Comparison of ENCODE assay signal across 14 mouse cellular contexts in the genomic region with DNA sequence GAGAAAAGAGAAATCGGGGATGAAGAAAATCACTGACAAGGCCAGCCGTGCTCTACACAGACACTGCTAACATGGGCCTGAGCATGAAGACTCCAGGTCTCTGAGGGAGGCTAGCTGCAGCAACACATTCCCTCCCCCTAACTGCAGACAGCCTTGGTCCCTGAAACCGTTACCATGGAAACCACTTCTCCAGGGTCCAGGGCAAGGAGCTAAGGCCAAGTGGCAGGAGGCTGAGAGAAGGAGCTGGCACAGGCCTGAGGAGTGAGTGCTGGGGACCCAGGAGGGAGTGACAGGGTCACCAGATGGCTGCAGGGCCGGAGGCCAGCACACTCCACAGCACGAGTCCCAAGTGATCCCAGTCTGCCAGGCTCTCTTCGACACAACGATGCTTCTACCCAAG.
DNase-seq lines count a peak whose midpoint lies in the region; ATAC-seq and TF ChIP-seq lines count a peak whose summit lies in the region.
"Had no signal": no experiment of that assay in that cellular context is flagged by ENCODE, and none has a peak within 500 bp of the region (broad histone marks: within the 10 kb centered on the region; RNA-seq: fewer than 3 reads in every experiment).

No protein-coding gene starts in this region.

- DNase-seq in hindbrain, embryonic 10.5 days (ENCODE audit: low spot score): peak; percentile 17
- DNase-seq in hindbrain, embryonic 11.5 days (ENCODE audit: low spot score): no peak
- peak; percentile 94 for DNase-seq in cerebellum, postnatal 25 days
- peak; percentile 23 for DNase-seq in mesoderm, embryonic 11.5 days (ENCODE audit: low read depth, low spot score)
- no peak for DNase-seq in layer of hippocampus, adult 2 months (ENCODE audit: low spot score in 2 of 2)
- DNase-seq in frontal cortex, postnatal 25 days (ENCODE audit: low spot score in 2 of 2): no peak
- no peak for DNase-seq in adrenal gland, adult 2 months
- DNase-seq: adrenal gland, postnatal 36 days; kidney, adult 18-20 months; thymus, adult 18-20 months had no signal

- H3K27ac ChIP-seq in hindbrain, embryonic 10.5 days: no peak overlapping the region
- no peak overlapping the region for H3K27ac ChIP-seq in hindbrain, embryonic 11.5 days (ENCODE audit: low read depth, low read length)
- H3K27ac ChIP-seq in layer of hippocampus, adult 2 months: no peak overlapping the region
- H3K27ac ChIP-seq: embryonic facial prominence, embryonic 13.5 days; liver, embryonic 15.5 days had no signal

- WGBS in hindbrain, embryonic 10.5 days: 69% methylated on average over 7 of the region's 7 CpGs
- 69% methylated on average over 7 of the region's 7 CpGs for WGBS in hindbrain, embryonic 11.5 days

- no peak for TF ChIP-seq CTCF in layer of hippocampus, adult 2 months (conservative IDR thresholded peaks at IDR 0.05)

- peaks cover 8% of the 10 kb centered on the region; the same call in 1 of the 2 replicates for H3K9me3 ChIP-seq in hindbrain, embryonic 10.5 days
- no peaks in the 10 kb centered on the region for H3K9me3 ChIP-seq in hindbrain, embryonic 11.5 days (ENCODE audit: control insufficient read depth, low read length)
- H3K9me3 ChIP-seq: embryonic facial prominence, embryonic 13.5 days; liver, embryonic 15.5 days had no signal

- H3K4me3 ChIP-seq in hindbrain, embryonic 10.5 days: no peak overlapping the region
- H3K4me3 ChIP-seq in hindbrain, embryonic 11.5 days (ENCODE audit: low read depth, low read length): no peak overlapping the region
- no peak overlapping the region for H3K4me3 ChIP-seq in layer of hippocampus, adult 2 months
- H3K4me3 ChIP-seq: embryonic facial prominence, embryonic 13.5 days; liver, embryonic 15.5 days had no signal

- peaks cover 6% of the 10 kb centered on the region for H3K4me1 ChIP-seq in hindbrain, embryonic 10.5 days (replicated peaks)
- no peaks in the 10 kb centered on the region for H3K4me1 ChIP-seq in hindbrain, embryonic 11.5 days (replicated peaks; ENCODE audit: control insufficient read depth, insufficient read depth, low read length)
- H3K4me1 ChIP-seq: embryonic facial prominence, embryonic 13.5 days; liver, embryonic 15.5 days had no signal

- ATAC-seq in hindbrain, embryonic 11.5 days (ENCODE audit: low FRiP score): no peak
- ATAC-seq: CD4-positive, CD25-positive, alpha-beta regulatory T cell, adult 4 months; Patski had no signal

- H3K9ac ChIP-seq in hindbrain, embryonic 11.5 days (ENCODE audit: low read depth, low read length): no peak overlapping the region
- H3K9ac ChIP-seq: embryonic facial prominence, embryonic 13.5 days; liver, embryonic 15.5 days had no signal

- H3K36me3 ChIP-seq in hindbrain, embryonic 10.5 days: no peaks in the 10 kb centered on the region
- H3K36me3 ChIP-seq in hindbrain, embryonic 11.5 days (ENCODE audit: control insufficient read depth, insufficient read depth, low read length): no peaks in the 10 kb centered on the region
- H3K36me3 ChIP-seq: embryonic facial prominence, embryonic 13.5 days; liver, embryonic 15.5 days had no signal

- H3K4me2 ChIP-seq in hindbrain, embryonic 11.5 days (replicated peaks; ENCODE audit: low read depth, low read length): no peak overlapping the region
- H3K4me2 ChIP-seq: embryonic facial prominence, embryonic 13.5 days; liver, embryonic 15.5 days had no signal

- no peaks in the 10 kb centered on the region for H3K27me3 ChIP-seq in hindbrain, embryonic 10.5 days (ENCODE audit: insufficient read depth, poor library complexity, severe bottlenecking)
- H3K27me3 ChIP-seq in hindbrain, embryonic 11.5 days (ENCODE audit: control insufficient read depth, insufficient read depth, low read length): no peaks in the 10 kb centered on the region
- H3K27me3 ChIP-seq: embryonic facial prominence, embryonic 13.5 days; liver, embryonic 15.5 days had no signal

Comparison
In these comparisons a context has a peak if more than half of its experiments do, and no peak if none do; other contexts are left out.
1. DNase-seq: peak in hindbrain, embryonic 10.5 days (single experiment), cerebellum, postnatal 25 days (2 of 2) and mesoderm, embryonic 11.5 days (single experiment); none in hindbrain, embryonic 11.5 days (single experiment), layer of hippocampus, adult 2 months (0 of 2), frontal cortex, postnatal 25 days (0 of 2) and adrenal gland, adult 2 months (single experiment).